Mouse (Mus musculus): ENCODE results near the gene Usp53.

DNA sequence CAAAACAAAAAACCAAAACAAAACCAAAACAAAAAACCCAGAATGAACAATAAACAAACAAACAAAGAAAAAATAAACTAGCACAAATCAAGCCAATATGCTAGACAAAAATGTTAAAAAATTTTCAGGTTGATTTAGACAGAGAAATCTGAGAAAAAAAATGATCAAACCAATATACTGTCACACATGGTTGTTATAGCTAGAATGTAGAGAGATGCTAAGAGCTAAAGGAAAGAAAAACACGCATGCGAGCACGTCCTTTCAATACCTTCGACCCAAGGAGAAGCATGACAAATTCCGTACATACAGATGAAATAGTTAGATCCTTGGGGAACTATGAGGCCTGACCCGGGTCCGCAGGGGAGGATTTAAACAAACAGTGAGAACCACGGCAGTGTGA is 65.0 kb downstream of the Usp53 start, which contains the start of gene Gm10959:
- no peak for TF ChIP-seq EP300 (optimal IDR thresholded peaks at IDR 0.05)
- TF ChIP-seq CTCF (IDR thresholded peaks at IDR 0.05; ENCODE audit: low read depth), result no peak

Data from stomach, postnatal 0 days (tissue).